ENCODE assay signal across 8 mouse cellular contexts in the genomic region with DNA sequence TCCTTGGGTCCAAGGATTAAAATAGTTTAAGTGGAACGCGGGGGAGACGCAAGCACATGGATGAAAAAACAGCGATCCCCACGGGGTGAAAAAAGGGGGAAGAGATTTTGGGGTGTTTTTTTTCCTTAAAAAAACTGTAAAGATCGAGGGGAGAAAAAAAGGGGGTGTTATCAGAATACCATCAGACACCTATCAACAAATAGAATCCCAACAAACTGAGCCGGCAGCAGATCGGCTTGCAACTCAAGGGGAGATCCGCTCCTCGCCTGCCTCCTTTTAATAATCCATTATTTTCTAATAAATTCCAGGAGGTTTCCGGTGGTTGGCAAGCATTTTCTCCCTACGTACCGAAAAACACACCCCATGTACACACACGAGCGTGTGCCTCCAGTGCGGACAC. TPM values are rescaled to one million over a fixed set of nuclear protein-coding genes. Genes with fewer than 3 reads are reported as not detected.
DNase-seq lines count a peak whose midpoint lies in the region; ATAC-seq and TF ChIP-seq lines count a peak whose summit lies in the region.

No protein-coding gene starts in this region.

- H3K27ac ChIP-seq in heart, embryonic 11.5 days (ENCODE audit: low read depth, low read length), result peak overlapping the region; percentile 99
- peak overlapping the region; percentile 99 for H3K27ac ChIP-seq in forebrain, embryonic 16.5 days (ENCODE audit: low read length)
- H3K27ac ChIP-seq in liver, embryonic 16.5 days (ENCODE audit: low read length), result peak overlapping the region; percentile 90

- DNase-seq in heart, postnatal 36 days, result no peak
- no peak for DNase-seq in frontal cortex, postnatal 14 days (ENCODE audit: low spot score in 2 of 2)
- no peak for DNase-seq in left cerebral cortex, adult 18-20 months (ENCODE audit: low spot score in 2 of 2)
- DNase-seq in layer of hippocampus, adult 9-11 months, result no peak

- no peak for TF ChIP-seq CTCF in E14TG2a.4 (conservative IDR thresholded peaks at IDR 0.05; ENCODE audit: low read length)

- intact Hi-C loops in heart, postnatal 36 days (cut with DNase I), result loop anchor here (1.0 to 5.0 kb wide), 5 partner anchors 77 to 542 kb away; a partner anchor contains a TSS

- no peaks in the 10 kb centered on the region for H3K9me3 ChIP-seq in heart, embryonic 11.5 days (replicated peaks; ENCODE audit: control insufficient read depth, low read length)
- H3K9me3 ChIP-seq in E14TG2a.4 (ENCODE audit: low read length), result peaks cover 4% of the 10 kb centered on the region; the same call in 1 of the 2 replicates
- H3K9me3 ChIP-seq in forebrain, embryonic 16.5 days (ENCODE audit: control insufficient read depth, low read length), result no peaks in the 10 kb centered on the region
- no peaks in the 10 kb centered on the region for H3K9me3 ChIP-seq in liver, embryonic 16.5 days (replicated peaks; ENCODE audit: control insufficient read depth, low read length)

- H3K9ac ChIP-seq in heart, embryonic 11.5 days (ENCODE audit: low read depth, low read length), result peak overlapping the region; percentile 91
- peak overlapping the region; percentile 91 for H3K9ac ChIP-seq in forebrain, embryonic 16.5 days (replicated peaks; ENCODE audit: low read depth, low read length)
- H3K9ac ChIP-seq in liver, embryonic 16.5 days (ENCODE audit: low read depth, low read length), result peak overlapping the region; percentile 74

- H3K4me3 ChIP-seq in heart, embryonic 11.5 days (ENCODE audit: low read depth, low read length), result peak overlapping the region; percentile 73
- H3K4me3 ChIP-seq in E14TG2a.4 (replicated peaks; ENCODE audit: low read length), result peak overlapping the region; percentile 93
- H3K4me3 ChIP-seq in forebrain, embryonic 16.5 days (replicated peaks; ENCODE audit: low read length), result peak overlapping the region; percentile 82
- H3K4me3 ChIP-seq in liver, embryonic 16.5 days (ENCODE audit: low read depth, low read length), result peak overlapping the region; percentile 71

- no peaks in the 10 kb centered on the region for H3K36me3 ChIP-seq in heart, embryonic 11.5 days (ENCODE audit: control insufficient read depth, insufficient read depth, low read length)
- no peaks in the 10 kb centered on the region for H3K36me3 ChIP-seq in E14TG2a.4 (ENCODE audit: insufficient read depth, low read length)
- H3K36me3 ChIP-seq in forebrain, embryonic 16.5 days (ENCODE audit: control insufficient read depth, insufficient read depth), result no peaks in the 10 kb centered on the region
- no peaks in the 10 kb centered on the region for H3K36me3 ChIP-seq in liver, embryonic 16.5 days (ENCODE audit: control insufficient read depth, insufficient read depth)

- no peaks in the 10 kb centered on the region for H3K4me1 ChIP-seq in heart, embryonic 11.5 days (ENCODE audit: control insufficient read depth, insufficient read depth, low read length)
- H3K4me1 ChIP-seq in E14TG2a.4 (replicated peaks; ENCODE audit: low read depth, low read length), result peaks cover 19% of the 10 kb centered on the region; the same call in 1 of the 2 replicates
- H3K4me1 ChIP-seq in forebrain, embryonic 16.5 days (replicated peaks; ENCODE audit: control insufficient read depth, insufficient read depth, low read length), result peaks cover 11% of the 10 kb centered on the region
- peaks cover 2% of the 10 kb centered on the region for H3K4me1 ChIP-seq in liver, embryonic 16.5 days (ENCODE audit: control insufficient read depth, low read depth, low read length)

- under 1% methylated on average over 16 of the region's 16 CpGs for WGBS in heart, embryonic 11.5 days (ENCODE audit: insufficient replicate concordance)
- WGBS in forebrain, embryonic 16.5 days, result under 1% methylated on average over 16 of the region's 16 CpGs
- 0% methylated on average over 16 of the region's 16 CpGs for WGBS in liver, embryonic 16.5 days (ENCODE audit: insufficient replicate concordance)

- no peak for ATAC-seq in heart, embryonic 11.5 days (replicated peaks; ENCODE audit: insufficient number of reproducible peaks, low FRiP score, low TSS enrichment)
- ATAC-seq in forebrain, embryonic 16.5 days, result no peak
- ATAC-seq in liver, embryonic 16.5 days (ENCODE audit: low read depth), result no peak

- H3K27me3 ChIP-seq in heart, embryonic 11.5 days (ENCODE audit: control insufficient read depth, insufficient read depth, low read length), result no peaks in the 10 kb centered on the region
- peaks cover 70% of the 10 kb centered on the region for H3K27me3 ChIP-seq in E14TG2a.4 (ENCODE audit: insufficient read depth, low read length)
- no peaks in the 10 kb centered on the region for H3K27me3 ChIP-seq in forebrain, embryonic 16.5 days (replicated peaks; ENCODE audit: control insufficient read depth, insufficient read depth, low read length)
- H3K27me3 ChIP-seq in liver, embryonic 16.5 days (ENCODE audit: control insufficient read depth, insufficient read depth, low read depth, low read length), result peaks cover 3% of the 10 kb centered on the region; the same call in 1 of the 2 replicates

- H3K4me2 ChIP-seq in heart, embryonic 11.5 days, result peak overlapping the region; percentile 96
- H3K4me2 ChIP-seq in forebrain, embryonic 16.5 days (ENCODE audit: low read length), result peak overlapping the region; percentile 92
- peak overlapping the region; percentile 81 for H3K4me2 ChIP-seq in liver, embryonic 16.5 days (ENCODE audit: low read depth, low read length)

RNA-seq across cellular contexts. Expression of a gene that starts 0.7 kb away (rescaled TPM):
- 2.1 and 2.6 TPM in 2 replicates for polyA plus RNA-seq in heart, embryonic 11.5 days (2014; fragmentation: Nextera tagmentation; extraction: Ambion mirVana)
- 1 to 10 TPM; 1.8 to 5.0 TPM for total RNA-seq in heart, postnatal 36 days (2021)
- polyA plus RNA-seq in forebrain, embryonic 16.5 days (2015; fragmentation: Nextera tagmentation; extraction: Ambion mirVana), result 3.7 and 5.0 TPM in 2 replicates
- 0.78 and 0.84 TPM in 2 replicates for polyA plus RNA-seq in liver, embryonic 16.5 days (2015; fragmentation: Nextera tagmentation; extraction: Ambion mirVana)
- 1 to 10 TPM; 7.0 to 9.0 TPM for total RNA-seq in left cerebral cortex, adult 18-20 months (2021)
